Mouse (Mus musculus): ENCODE results near the gene Sf1. TPM values are rescaled to one million over a fixed set of nuclear protein-coding genes. Genes with fewer than 3 reads are reported as not detected.

Gene Sf1
- total RNA-seq (2014; rRNA removed) = 70.5 and 92.2 TPM in 2 replicates
- polyA plus RNA-seq (2015; fragmentation: Nextera tagmentation; extraction: Ambion mirVana) = 90.2 and 95.5 TPM in 2 replicates

DNA sequence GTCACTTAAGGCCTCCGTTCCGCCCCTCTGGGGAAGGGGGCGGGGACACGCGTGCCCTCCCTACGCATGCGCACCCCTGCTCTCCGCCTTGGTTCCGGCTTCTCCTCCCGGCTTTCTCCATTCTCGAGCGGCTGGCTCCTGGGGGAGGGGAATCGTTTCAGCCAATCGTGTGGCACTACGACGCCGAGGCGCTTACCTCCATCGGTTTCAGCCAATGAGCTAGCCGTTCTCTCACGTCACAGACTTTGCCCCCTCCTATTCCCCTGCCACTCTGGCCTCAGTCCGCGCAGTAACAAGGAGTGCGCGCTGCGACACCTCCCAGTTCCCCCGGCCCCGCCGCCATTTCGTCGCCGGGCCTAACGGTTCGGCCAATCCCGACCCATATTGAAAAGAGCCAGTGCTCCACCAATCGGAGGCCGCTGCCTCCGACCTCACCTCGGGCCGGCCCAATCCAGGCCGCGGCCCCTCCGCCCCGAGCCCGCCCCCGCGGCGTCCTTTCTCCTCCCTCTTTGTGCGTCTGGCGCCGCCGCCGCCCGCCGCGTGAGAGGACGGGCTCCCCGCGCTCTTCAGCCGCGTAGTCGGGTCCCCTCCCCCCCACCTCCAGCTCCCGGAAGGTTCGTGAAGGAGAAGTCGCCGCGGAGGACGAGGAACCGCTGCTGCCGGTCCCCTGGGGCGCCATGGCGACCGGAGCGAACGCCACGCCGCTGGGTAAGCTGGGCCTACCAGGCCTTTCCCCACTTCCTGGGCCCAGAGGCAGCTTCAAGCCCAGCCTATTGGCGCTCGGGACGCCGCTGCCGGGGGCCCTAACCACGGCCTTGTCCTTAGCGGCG is at the start of gene Sf1:
Sf1 (plus strand) TSS at position 280 of the 830 bp plus-strand sequence.
- 2% methylated on average over 80 of the region's 85 CpGs for WGBS
- ATAC-seq (ENCODE audit: low FRiP score) (peak; percentile 98), DNase-seq (ENCODE audit: low spot score) (peak; percentile 100)
- Histone ChIP-seq H3K4me3 (ENCODE audit: low read depth, low read length) (peak within 1 kb of the TSS; percentile 100), H3K36me3 (ENCODE audit: insufficient read depth, low read length) (peaks cover 28% of the 10 kb centered on the region; the same call in 1 of the 2 replicates), H3K9me3 (ENCODE audit: low read length) (no peaks in the 10 kb centered on the region), H3K27ac (ENCODE audit: low read depth, low read length) (peak within 1 kb of the TSS; percentile 100), H3K4me2 (ENCODE audit: low read depth, low read length, poor library complexity, severe bottlenecking) (peak within 1 kb of the TSS; percentile 90), H3K9ac (replicated peaks; ENCODE audit: low read length, poor library complexity, severe bottlenecking) (peak within 1 kb of the TSS; percentile 98), H3K27me3 (ENCODE audit: insufficient read depth, low read length) (no peaks in the 10 kb centered on the region), H3K4me1 (ENCODE audit: insufficient read depth, low read length) (peaks cover 5% of the 10 kb centered on the region)
- 0 out of 2 replicates have a peak, but pooled peaks have one; percentile 1 for TF ChIP-seq CTCF (IDR thresholded peaks at IDR 0.05)

DNA sequence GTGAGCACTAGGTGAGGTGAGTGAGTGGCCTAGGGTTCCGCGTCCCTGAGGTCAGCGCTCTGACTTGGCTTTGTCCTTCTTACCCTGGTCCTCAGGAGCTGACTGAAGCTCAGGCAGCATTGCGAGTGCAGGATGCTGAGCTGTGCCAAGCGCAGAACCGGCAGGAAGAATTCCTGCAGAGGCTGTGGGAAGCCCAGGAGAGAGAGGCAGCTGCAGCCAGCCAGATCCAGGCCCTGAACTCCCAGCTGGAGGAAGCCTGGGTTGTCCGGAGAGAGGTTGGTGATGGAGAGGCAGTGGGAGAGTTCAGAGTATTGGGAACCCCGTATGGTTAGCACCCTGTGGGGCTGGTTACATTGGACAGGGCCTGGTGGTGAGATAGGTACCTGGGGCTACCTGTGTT is 49.7 kb upstream of the Sf1 start:
- Histone ChIP-seq H3K9ac (replicated peaks; ENCODE audit: low read length, poor library complexity, severe bottlenecking) (no peak overlapping the region), H3K27ac (ENCODE audit: low read depth, low read length) (no peak overlapping the region), H3K4me1 (ENCODE audit: insufficient read depth, low read length) (no peaks in the 10 kb centered on the region), H3K4me3 (ENCODE audit: low read depth, low read length) (no peak overlapping the region), H3K27me3 (ENCODE audit: insufficient read depth, low read length) (no peaks in the 10 kb centered on the region), H3K36me3 (ENCODE audit: insufficient read depth, low read length) (peaks cover 14% of the 10 kb centered on the region; the same call in 1 of the 2 replicates), H3K9me3 (ENCODE audit: low read length) (no peaks in the 10 kb centered on the region), H3K4me2 (ENCODE audit: low read depth, low read length, poor library complexity, severe bottlenecking) (no peak overlapping the region)
- DNase-seq (ENCODE audit: low spot score) (no peak), ATAC-seq (ENCODE audit: low FRiP score) (no peak)
- TF ChIP-seq CTCF (IDR thresholded peaks at IDR 0.05) = no peak
- 90% methylated on average over 8 of the region's 8 CpGs for whole genome bisulfite sequencing

DNA sequence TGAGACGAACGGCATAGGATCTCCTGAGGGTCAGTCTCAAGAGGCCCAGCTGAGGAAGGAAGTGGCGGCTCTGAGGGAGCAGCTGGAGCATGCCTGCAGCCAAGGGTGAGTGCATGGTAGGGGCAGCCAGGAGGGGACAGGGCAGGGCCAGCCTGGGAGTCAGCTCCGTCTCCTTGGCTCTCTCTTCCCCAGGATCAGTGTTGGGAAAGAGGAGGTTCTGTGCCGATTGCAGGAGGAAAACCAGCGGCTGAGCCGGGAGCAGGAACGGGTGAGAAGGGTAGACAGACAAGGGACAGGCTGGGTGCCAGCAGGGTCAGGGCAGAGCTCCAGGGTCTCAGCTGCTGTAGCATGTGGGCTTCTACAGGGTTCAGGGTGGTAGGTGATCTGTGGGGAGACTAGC is 49.0 kb upstream of the Sf1 start:
- no peak overlapping the region for H3K27ac ChIP-seq (ENCODE audit: low read depth, low read length)
- WGBS = 85% methylated on average over 8 of the region's 8 CpGs
- H3K4me1 ChIP-seq (ENCODE audit: insufficient read depth, low read length) = no peaks in the 10 kb centered on the region
- ATAC-seq (ENCODE audit: low FRiP score) (no peak), DNase-seq (ENCODE audit: low spot score) (no peak)
- H3K9me3 ChIP-seq (ENCODE audit: low read length) = no peaks in the 10 kb centered on the region
- no peak overlapping the region for H3K4me3 ChIP-seq (ENCODE audit: low read depth, low read length)
- no peak for TF ChIP-seq CTCF (IDR thresholded peaks at IDR 0.05)
- no peaks in the 10 kb centered on the region for H3K27me3 ChIP-seq (ENCODE audit: insufficient read depth, low read length)
- H3K9ac ChIP-seq (replicated peaks; ENCODE audit: low read length, poor library complexity, severe bottlenecking) = no peak overlapping the region
- H3K4me2 ChIP-seq (ENCODE audit: low read depth, low read length, poor library complexity, severe bottlenecking) = no peak overlapping the region
- peaks cover 14% of the 10 kb centered on the region; the same call in 1 of the 2 replicates for H3K36me3 ChIP-seq (ENCODE audit: insufficient read depth, low read length)

DNA sequence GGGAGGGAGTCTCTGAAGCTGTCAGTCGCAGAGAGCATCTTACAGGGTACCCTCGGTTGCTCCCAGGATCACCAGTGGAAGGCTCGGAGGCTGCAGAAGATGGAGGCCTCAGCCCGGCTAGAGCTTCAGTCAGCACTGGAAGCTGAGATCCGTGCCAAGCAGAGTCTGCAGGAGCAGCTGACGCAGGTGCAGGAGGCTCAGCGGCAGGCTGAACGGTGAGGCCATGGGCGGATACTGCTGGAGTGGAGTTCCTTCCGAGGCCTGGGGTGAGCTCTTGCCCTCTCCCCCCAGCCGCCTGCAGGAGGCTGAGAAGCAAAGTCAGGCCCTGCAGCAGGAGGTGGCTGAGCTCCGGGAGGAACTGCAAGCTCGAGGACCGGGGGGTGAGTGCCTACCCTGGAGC is 47.9 kb upstream of the Sf1 start:
- no peaks in the 10 kb centered on the region for H3K27me3 ChIP-seq (ENCODE audit: insufficient read depth, low read length)
- no peak for TF ChIP-seq CTCF (IDR thresholded peaks at IDR 0.05)
- H3K4me3 ChIP-seq (ENCODE audit: low read depth, low read length) = no peak overlapping the region
- no peaks in the 10 kb centered on the region for H3K4me1 ChIP-seq (ENCODE audit: insufficient read depth, low read length)
- no peak overlapping the region for H3K4me2 ChIP-seq (ENCODE audit: low read depth, low read length, poor library complexity, severe bottlenecking)
- peaks cover 20% of the 10 kb centered on the region; the same call in 1 of the 2 replicates for H3K36me3 ChIP-seq (ENCODE audit: insufficient read depth, low read length)
- no peaks in the 10 kb centered on the region for H3K9me3 ChIP-seq (ENCODE audit: low read length)
- no peak overlapping the region for H3K27ac ChIP-seq (ENCODE audit: low read depth, low read length)
- H3K9ac ChIP-seq (replicated peaks; ENCODE audit: low read length, poor library complexity, severe bottlenecking) = no peak overlapping the region
- 70% methylated on average over 14 of the region's 14 CpGs for WGBS
- DNase-seq (ENCODE audit: low spot score) (no peak), ATAC-seq (ENCODE audit: low FRiP score) (no peak)

DNA sequence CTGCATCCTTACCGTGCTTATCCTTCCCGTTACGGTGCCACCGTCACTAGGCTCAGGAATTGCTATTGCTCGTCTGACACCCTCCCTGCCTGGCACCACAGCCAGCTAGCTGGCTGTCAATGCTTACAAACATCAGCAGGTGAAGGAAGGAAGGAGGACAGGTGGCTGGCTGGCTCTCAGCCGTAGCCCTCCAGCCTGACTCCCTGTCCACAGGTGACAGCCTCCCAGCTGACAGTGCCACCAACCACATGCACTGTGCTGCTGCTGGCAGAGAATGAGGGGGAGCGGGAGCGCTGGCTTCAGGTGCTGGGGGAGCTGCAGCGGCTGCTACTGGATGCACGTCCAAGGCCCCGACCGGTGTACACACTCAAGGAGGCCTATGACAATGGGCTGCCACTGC is 45.3 kb upstream of the Sf1 start:
- no peak for TF ChIP-seq CTCF (IDR thresholded peaks at IDR 0.05)
- Histone ChIP-seq H3K4me3 (ENCODE audit: low read depth, low read length) (no peak overlapping the region), H3K4me2 (ENCODE audit: low read depth, low read length, poor library complexity, severe bottlenecking) (no peak overlapping the region), H3K27ac (ENCODE audit: low read depth, low read length) (no peak overlapping the region), H3K4me1 (ENCODE audit: insufficient read depth, low read length) (no peaks in the 10 kb centered on the region), H3K36me3 (ENCODE audit: insufficient read depth, low read length) (peaks cover 16% of the 10 kb centered on the region; the same call in 1 of the 2 replicates), H3K27me3 (ENCODE audit: insufficient read depth, low read length) (no peaks in the 10 kb centered on the region), H3K9ac (replicated peaks; ENCODE audit: low read length, poor library complexity, severe bottlenecking) (no peak overlapping the region), H3K9me3 (ENCODE audit: low read length) (no peaks in the 10 kb centered on the region)
- WGBS = 92% methylated on average over 12 of the region's 12 CpGs
- no peak for ATAC-seq (ENCODE audit: low FRiP score)
- no peak for DNase-seq (ENCODE audit: low spot score)

DNA sequence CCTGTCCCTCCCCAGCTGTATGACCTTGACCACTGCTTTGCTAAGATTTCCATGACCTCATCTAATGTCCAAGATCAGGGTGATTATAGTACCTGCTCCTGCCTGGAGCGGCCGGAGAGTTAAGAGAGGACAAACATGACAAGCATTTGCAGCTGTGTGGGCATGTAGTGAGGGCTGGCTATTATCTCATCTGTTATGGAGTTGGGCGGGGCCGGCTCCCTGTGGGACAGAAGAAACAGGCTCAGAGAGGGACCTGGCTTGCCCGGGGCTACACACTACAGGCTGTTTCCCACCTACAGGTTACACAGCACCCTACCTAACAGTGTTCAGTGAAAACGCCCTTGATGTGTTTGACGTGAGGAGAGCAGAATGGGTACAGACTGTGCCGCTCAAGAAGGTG is 42.1 kb upstream of the Sf1 start:
- H3K4me3 ChIP-seq (ENCODE audit: low read depth, low read length) = no peak overlapping the region
- no peaks in the 10 kb centered on the region for H3K27me3 ChIP-seq (ENCODE audit: insufficient read depth, low read length)
- ATAC-seq (ENCODE audit: low FRiP score) = no peak
- H3K4me2 ChIP-seq (ENCODE audit: low read depth, low read length, poor library complexity, severe bottlenecking) = no peak overlapping the region
- H3K9me3 ChIP-seq (ENCODE audit: low read length) = no peaks in the 10 kb centered on the region
- peaks cover 16% of the 10 kb centered on the region; the same call in 1 of the 2 replicates for H3K36me3 ChIP-seq (ENCODE audit: insufficient read depth, low read length)
- WGBS = 85% methylated on average over 8 of the region's 8 CpGs
- no peak overlapping the region for H3K9ac ChIP-seq (replicated peaks; ENCODE audit: low read length, poor library complexity, severe bottlenecking)
- no peak overlapping the region for H3K27ac ChIP-seq (ENCODE audit: low read depth, low read length)
- no peaks in the 10 kb centered on the region for H3K4me1 ChIP-seq (ENCODE audit: insufficient read depth, low read length)
- DNase-seq (ENCODE audit: low spot score) = no peak
- TF ChIP-seq CTCF (IDR thresholded peaks at IDR 0.05) = no peak

Data from midbrain, postnatal 0 days (tissue).